Mouse (Mus musculus) intestine, embryonic 15.5 days (tissue): ENCODE measurements around the gene Pus10. TPM values are rescaled to one million over a fixed set of nuclear protein-coding genes. Genes with fewer than 3 reads are reported as not detected.
"Not testable (repeated sequence)": the region's sequence is repeated elsewhere in the genome, so short reads cannot be mapped to it uniquely, and the experiment has no call there.

Source experiments
- ATAC-seq: fragments of 200-750 bp; cut with Nextera tagmentation; 2 replicates; pipeline ENCODE4 v1.8.0; 2017; ENCODE audit warnings: moderate TSS enrichment, moderate library complexity
- H3K27ac ChIP-seq: fragments of 300-500 bp; sonication (generic); 2 replicates; pipeline ENCODE4 v1.5.1; 2015; ENCODE audit warnings: mild to moderate bottlenecking, inconsistent platforms
- H3K27me3 ChIP-seq: fragments of 300-500 bp; sonication (generic); replicated peaks from 2 replicates; pipeline ENCODE4 v1.6.1; 2015; ENCODE audit warnings: inconsistent platforms
- H3K36me3 ChIP-seq: fragments of 300-500 bp; sonication (generic); 2 replicates; pipeline ENCODE4 v1.6.1; 2015; ENCODE audit warnings: inconsistent platforms
- H3K4me1 ChIP-seq: fragments of 300-500 bp; sonication (generic); replicated peaks from 2 replicates; pipeline ENCODE4 v1.6.1; 2015; ENCODE audit warnings: inconsistent platforms
- H3K4me2 ChIP-seq: fragments of 300-500 bp; sonication (generic); replicated peaks from 2 replicates; pipeline ENCODE4 v1.6.1; 2015; ENCODE audit warnings: mild to moderate bottlenecking, inconsistent platforms
- H3K4me3 ChIP-seq: fragments of 300-500 bp; sonication (generic); replicated peaks from 2 replicates; pipeline ENCODE4 v1.5.1; 2015; ENCODE audit warnings: inconsistent platforms
- H3K9ac ChIP-seq: fragments of 300-500 bp; sonication (generic); 2 replicates; pipeline ENCODE4 v1.6.1; 2015; ENCODE audit warnings: inconsistent platforms
- H3K9me3 ChIP-seq: fragments of 300-500 bp; sonication (generic); 2 replicates; pipeline ENCODE4 v1.6.1; 2016; ENCODE audit warnings: inconsistent platforms
- WGBS: fragments of 180-500 bp; shearing (Covaris S2); methylation state at CpG from one replicate; pipeline ENCODE4 v1.1.7; 2015; 5-methylcytosine and 5-hydroxymethylcytosine counted together
- polyA plus RNA-seq: library from polyadenylated mRNA; unstranded; fragments of >200 nt; fragmentation: Nextera tagmentation; extraction: Ambion mirVana; gene quantifications from 2 replicates; pipeline ENCODE4 v1.2.1, GENCODE M21; 2015

Pus10 gene
- polyA plus RNA-seq, 1 experiment from 2014 or later, result 24.2 TPM

DNA sequence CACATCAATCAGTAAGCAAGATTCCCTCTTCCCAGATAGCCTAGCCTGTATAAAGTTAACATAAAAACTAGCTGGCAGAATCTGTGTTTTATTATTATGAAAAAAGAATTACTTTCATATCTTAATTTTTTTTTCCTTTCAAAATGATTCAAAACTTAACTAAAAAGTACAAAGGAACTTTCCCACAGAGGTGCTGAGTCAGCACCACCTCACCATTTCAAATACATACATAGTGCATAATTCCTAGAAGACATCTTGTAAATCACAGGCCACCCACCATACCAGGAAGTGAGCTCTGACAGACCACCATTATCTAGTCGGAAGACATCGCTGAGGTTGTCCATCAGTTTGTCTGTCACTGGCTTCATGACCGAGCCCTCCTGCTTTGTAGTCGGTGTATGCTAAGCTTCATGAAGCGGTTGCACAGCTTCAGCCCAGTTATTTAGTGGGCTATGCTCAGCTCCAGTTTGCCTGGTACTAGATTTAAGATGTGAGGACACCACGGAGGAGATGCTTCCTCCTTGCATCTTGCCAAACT, 69.3 kb downstream of the Pus10 start:
- H3K4me2 ChIP-seq, result no peak overlapping the region
- H3K9me3 ChIP-seq, result no peaks in the 10 kb centered on the region
- no peak overlapping the region for H3K4me3 ChIP-seq
- H3K4me1 ChIP-seq, result no peaks in the 10 kb centered on the region
- 88% methylated on average over 6 of the region's 6 CpGs for WGBS
- no peaks in the 10 kb centered on the region for H3K27me3 ChIP-seq
- no peak for ATAC-seq
- H3K36me3 ChIP-seq, result peaks cover 3% of the 10 kb centered on the region
- H3K9ac ChIP-seq, result no peak overlapping the region
- H3K27ac ChIP-seq, result no peak overlapping the region

DNA sequence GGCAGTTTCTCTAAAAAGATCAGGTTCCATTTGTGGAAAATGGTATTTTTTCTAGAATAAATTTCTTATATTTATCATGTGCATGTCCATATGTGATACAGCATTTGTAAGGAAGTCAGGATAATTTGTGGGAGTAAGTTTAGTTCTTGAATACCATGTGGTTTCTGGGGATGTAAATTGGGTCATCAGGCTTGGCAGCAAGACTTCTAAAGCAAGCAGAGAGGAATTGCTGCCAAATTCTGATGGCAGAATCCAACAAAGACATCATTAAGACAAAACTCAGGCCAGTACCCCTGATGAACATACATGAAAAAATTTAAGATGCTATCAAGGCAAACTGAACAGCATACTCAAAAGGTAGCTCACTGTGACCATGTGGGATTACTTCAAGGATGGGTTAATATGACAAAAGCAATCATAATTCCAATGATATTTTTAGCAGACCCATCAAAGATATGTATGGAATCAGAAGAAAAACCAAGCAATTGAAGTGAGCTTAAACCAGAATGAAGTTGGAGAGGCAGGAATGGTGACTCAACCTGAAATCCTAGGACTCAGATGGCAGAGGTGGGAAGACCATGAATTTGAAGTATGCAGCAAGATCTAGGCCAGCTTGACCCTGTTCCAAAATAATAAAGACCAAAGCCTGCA, 70.5 kb downstream of the Pus10 start:
- peaks cover 3% of the 10 kb centered on the region for H3K36me3 ChIP-seq

DNA sequence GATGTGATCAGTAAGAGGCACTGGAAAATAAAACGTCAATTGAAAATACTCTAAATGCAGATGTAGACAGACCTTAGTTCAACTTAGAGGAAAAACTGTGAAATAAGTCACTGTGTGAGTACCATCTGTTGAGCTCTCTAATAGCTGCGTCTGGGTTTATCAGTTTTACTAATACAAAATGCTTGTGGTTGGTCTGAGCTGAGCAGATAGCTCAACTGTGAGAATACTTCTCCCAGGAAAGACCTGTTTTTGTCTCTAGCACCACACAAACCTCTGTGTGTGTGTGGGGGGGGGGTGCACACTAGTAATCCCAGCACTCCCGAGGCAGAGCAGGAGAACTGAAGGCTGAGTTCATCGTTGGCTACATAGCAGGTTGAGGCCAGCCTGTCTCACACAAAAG, 75.4 kb downstream of the Pus10 start:
- Histone ChIP-seq H3K9ac (no peak overlapping the region), H3K9me3 (no peaks in the 10 kb centered on the region), H3K27ac (no peak overlapping the region), H3K4me1 (no peaks in the 10 kb centered on the region), H3K4me2 (no peak overlapping the region), H3K4me3 (no peak overlapping the region), H3K27me3 (no peaks in the 10 kb centered on the region), H3K36me3 (no peaks in the 10 kb centered on the region)
- ATAC-seq, result no peak
- WGBS, result 80% methylated on average over 4 of the region's 4 CpGs

More for the DNA sequence above, 70.5 kb downstream of the Pus10 start:
- Histone ChIP-seq H3K27me3 (no peaks in the 10 kb centered on the region), H3K4me2 (no peak overlapping the region), H3K9me3 (no peaks in the 10 kb centered on the region), H3K9ac (no peak overlapping the region), H3K4me1 (no peaks in the 10 kb centered on the region), H3K4me3 (no peak overlapping the region), H3K27ac (no peak overlapping the region)
- ATAC-seq, result no peak

DNA sequence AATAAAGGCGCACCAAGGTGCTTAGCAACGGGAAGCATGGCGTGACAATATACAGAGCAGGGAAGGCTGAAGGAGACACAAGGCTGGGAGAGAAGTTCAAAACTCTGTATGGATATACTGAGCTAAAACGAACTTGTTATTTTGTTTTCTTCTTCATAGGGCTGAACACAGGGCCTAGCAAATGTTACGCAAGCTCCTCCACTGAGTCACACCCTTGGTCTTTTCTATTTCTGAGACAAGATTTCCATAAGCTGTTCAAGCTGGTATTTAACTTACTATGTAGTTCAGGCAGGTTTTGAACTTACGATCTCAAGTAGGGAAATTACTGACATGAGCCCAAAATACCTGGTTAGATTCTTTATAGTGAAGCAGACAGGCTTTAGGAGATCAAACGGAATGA, 75.9 kb downstream of the Pus10 start:
- Histone ChIP-seq H3K27me3 (no peaks in the 10 kb centered on the region), H3K4me2 (no peak overlapping the region), H3K27ac (no peak overlapping the region), H3K36me3 (no peaks in the 10 kb centered on the region), H3K4me3 (no peak overlapping the region), H3K9me3 (no peaks in the 10 kb centered on the region), H3K9ac (no peak overlapping the region), H3K4me1 (no peaks in the 10 kb centered on the region)
- 90% methylated on average over 7 of the region's 7 CpGs for WGBS
- ATAC-seq, result no peak

DNA sequence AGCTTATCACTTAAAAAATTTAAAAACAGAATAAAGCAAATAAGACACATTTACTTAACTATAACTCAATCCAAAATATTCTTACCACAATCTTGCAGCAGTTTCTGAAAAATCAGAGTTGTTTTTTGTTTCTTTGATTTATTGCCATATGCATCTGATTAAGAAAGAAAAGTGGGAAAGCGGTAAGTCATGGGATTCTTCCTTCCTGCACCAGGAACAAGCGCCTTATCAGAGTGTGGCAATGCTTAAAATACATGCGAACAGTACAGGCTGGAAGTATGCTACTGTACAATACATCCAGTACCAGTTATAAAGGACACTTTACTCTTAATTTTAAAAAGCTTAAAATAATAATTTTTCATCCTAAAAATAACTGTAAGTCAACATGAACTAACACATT, 78.9 kb downstream of the Pus10 start:
- Histone ChIP-seq H3K27me3 (no peaks in the 10 kb centered on the region), H3K27ac (no peak overlapping the region), H3K4me3 (no peak overlapping the region), H3K9me3 (no peaks in the 10 kb centered on the region), H3K4me1 (no peaks in the 10 kb centered on the region), H3K9ac (no peak overlapping the region), H3K36me3 (no peaks in the 10 kb centered on the region), H3K4me2 (no peak overlapping the region)
- WGBS, result 93% methylated on average over 3 of the region's 3 CpGs
- no peak for ATAC-seq

DNA sequence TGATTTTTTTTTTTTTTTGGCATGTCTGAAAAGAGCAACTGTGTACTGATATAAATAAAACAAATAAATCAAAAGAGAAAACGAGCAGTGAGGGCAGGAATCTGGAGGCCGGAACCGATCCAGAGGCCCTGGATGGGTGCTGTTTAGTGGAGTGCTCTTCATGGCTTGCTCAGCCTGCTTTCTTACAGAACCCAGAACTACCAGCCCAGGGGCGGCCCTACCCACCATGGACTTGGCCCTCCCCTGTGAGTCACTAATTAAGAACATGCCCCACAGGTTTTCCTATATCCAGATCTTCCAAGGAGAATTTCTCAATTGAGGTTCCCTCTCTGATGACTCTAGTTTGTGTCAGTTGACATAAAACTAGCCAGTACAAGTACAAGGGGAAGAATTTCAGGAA, 80.6 kb downstream of the Pus10 start:
- ATAC-seq, result 0 out of 2 replicates have a peak, but pooled peaks have one; percentile 49
- no peaks in the 10 kb centered on the region for H3K36me3 ChIP-seq
- H3K4me1 ChIP-seq, result no peaks in the 10 kb centered on the region
- H3K4me2 ChIP-seq, result no peak overlapping the region
- no peak overlapping the region for H3K27ac ChIP-seq
- no peak overlapping the region for H3K9ac ChIP-seq
- H3K4me3 ChIP-seq, result no peak overlapping the region
- H3K9me3 ChIP-seq, result no peaks in the 10 kb centered on the region
- H3K27me3 ChIP-seq, result no peaks in the 10 kb centered on the region
- whole genome bisulfite sequencing, result 80% methylated on average over 4 of the region's 4 CpGs

DNA sequence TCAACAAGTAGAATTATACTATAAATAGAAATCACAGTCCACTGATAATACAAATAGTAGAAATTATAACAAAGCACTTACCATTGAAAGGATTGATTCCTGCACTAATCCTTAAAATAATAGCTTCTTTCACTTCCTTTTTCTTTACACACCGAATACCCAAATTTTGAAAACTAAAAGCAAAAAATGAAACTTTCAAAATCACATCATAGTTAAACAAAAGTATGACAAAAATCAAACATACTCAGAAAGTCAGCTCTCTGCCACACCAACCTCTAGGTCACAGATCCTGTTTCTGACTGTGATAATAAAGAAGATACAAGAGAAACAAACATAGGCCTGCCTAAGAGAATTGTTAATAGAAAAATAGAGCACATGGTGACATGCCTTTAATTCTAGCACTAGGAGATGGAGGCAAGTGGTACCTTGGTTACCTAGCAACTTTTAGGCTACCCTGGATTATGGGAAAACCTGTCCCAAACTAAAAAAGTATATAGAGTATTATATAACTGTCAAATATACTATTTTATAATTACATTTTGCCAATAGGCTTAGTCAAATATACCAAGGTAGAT, 87.7 kb downstream of the Pus10 start:
- no peaks in the 10 kb centered on the region for H3K27me3 ChIP-seq
- no peak overlapping the region for H3K27ac ChIP-seq
- H3K9me3 ChIP-seq, result no peaks in the 10 kb centered on the region
- WGBS, result 92% methylated on average over 1 of the region's 1 CpGs
- no peaks in the 10 kb centered on the region for H3K36me3 ChIP-seq
- no peak overlapping the region for H3K9ac ChIP-seq
- no peak overlapping the region for H3K4me2 ChIP-seq
- H3K4me1 ChIP-seq, result no peaks in the 10 kb centered on the region
- H3K4me3 ChIP-seq, result no peak overlapping the region
- no peak for ATAC-seq

DNA sequence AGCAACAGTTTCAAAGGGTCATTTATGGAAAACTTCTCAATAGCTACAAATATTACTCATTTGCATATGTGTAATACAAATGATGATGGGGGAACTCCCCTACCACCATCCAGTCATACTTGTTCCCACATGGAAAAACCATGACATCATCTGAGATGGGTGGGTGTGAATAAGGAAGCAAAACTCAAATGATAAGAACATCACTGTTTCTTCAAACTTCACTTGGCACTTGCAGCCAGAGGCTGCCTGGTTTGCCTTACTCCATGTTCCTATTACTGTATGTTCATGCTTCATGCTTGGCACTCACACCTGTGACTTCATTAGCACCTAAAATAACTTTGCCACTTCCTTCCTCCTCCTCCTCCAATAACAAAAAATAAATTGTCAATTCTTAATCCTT, 88.9 kb downstream of the Pus10 start:
- Histone ChIP-seq H3K4me1 (no peaks in the 10 kb centered on the region), H3K4me3 (no peak overlapping the region), H3K27me3 (no peaks in the 10 kb centered on the region), H3K27ac (no peak overlapping the region), H3K9me3 (no peaks in the 10 kb centered on the region), H3K36me3 (no peaks in the 10 kb centered on the region), H3K4me2 (no peak overlapping the region), H3K9ac (no peak overlapping the region)
- no peak for ATAC-seq

DNA sequence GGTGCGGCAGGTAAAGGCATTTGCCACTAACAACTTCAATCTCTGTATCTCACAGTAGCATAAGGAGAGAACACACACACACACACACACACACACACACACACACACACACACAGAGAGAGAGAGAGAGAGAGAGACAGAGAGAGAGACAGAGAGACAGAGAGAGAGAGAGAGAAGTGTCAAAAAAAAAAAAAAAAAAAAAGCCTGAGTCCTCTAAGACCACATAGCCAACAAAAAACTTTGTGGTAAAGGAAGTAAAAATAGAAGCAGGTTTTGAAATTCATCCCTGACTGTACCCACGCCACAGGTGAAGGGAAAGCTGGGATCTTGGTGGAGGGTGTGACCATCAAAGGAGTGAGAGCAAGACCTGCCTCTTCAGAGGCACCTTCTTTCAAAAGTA, 92.7 kb downstream of the Pus10 start:
- Histone ChIP-seq H3K27me3 (no peaks in the 10 kb centered on the region), H3K9me3 (no peaks in the 10 kb centered on the region), H3K4me3 (no peak overlapping the region), H3K36me3 (no peaks in the 10 kb centered on the region), H3K27ac (no peak overlapping the region), H3K4me2 (no peak overlapping the region), H3K9ac (no peak overlapping the region), H3K4me1 (no peaks in the 10 kb centered on the region)
- ATAC-seq, result no peak
- WGBS, result 82% methylated on average over 2 of the region's 2 CpGs

DNA sequence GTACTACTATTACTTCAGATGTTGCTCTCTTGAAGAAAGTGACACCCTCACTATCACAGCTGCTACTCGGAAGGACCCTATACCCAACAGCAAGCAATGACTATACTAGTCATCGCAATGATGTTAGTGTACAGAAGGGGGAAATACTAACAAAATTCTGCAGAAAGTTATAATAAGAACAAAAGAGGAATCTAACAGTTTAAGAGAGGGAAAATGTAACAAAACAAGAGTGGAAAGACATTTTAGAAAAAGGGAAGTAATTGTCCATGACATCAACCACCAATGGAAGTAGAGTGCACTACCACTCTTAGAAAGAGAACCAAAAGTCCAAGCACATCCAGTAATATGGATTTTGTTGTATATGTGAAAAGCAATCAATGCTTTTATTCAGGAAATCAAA, 97.2 kb downstream of the Pus10 start:
- Histone ChIP-seq H3K27ac (no peak overlapping the region), H3K36me3 (no peaks in the 10 kb centered on the region), H3K4me2 (no peak overlapping the region), H3K4me3 (no peak overlapping the region), H3K27me3 (no peaks in the 10 kb centered on the region), H3K9me3 (no peaks in the 10 kb centered on the region), H3K9ac (no peak overlapping the region), H3K4me1 (no peaks in the 10 kb centered on the region)
- WGBS, result 90% methylated on average over 2 of the region's 2 CpGs
- ATAC-seq, result no peak

DNA sequence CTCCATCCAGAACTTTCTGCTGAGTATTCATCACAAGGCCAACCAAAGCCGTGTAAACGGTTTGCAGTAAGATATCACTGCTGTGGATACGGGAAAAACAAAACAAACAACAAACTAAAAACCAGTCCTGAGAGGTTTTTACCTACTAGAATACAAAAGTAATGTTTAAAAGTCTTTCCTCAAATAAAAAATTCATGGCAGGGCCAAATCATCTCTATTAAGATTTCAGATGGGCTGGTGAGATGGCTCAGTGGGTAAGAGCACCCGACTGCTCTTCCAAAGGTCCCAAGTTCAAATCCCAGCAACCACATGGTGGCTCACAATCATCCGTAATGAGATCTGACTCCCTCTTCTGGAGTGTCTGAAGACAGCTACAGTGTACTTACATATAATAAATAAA, 101.9 kb downstream of the Pus10 start:
- H3K27ac ChIP-seq, H3K27me3 ChIP-seq, H3K4me1 ChIP-seq, H3K36me3 ChIP-seq, H3K4me2 ChIP-seq, ATAC-seq, H3K9ac ChIP-seq, H3K9me3 ChIP-seq, H3K4me3 ChIP-seq: not testable (repeated sequence)
- WGBS, result 88% methylated on average over 5 of the region's 5 CpGs

DNA sequence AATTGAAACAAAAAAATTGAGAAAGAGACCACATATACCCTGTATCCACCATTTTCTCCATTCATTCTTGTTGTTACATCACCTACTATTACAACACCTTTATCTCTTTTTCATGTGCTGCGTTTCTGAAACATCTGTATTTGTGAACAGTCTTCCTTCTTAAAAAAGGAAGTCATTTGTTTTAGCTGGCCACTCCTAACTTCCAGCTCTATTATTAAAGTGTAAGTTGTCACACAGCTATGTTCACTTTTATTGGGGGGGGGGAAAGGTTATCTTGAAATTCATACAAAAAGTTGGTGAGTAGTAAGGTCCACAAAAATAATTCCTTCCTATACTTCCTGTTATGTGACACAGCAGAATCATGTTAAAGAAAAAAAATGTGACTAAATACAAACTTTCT, 102.5 kb downstream of the Pus10 start:
- H3K4me2 ChIP-seq, result no peak overlapping the region
- H3K4me3 ChIP-seq, result no peak overlapping the region
- no peaks in the 10 kb centered on the region for H3K4me1 ChIP-seq
- H3K9ac ChIP-seq, result no peak overlapping the region
- H3K36me3 ChIP-seq, result no peaks in the 10 kb centered on the region
- no peak overlapping the region for H3K27ac ChIP-seq
- WGBS, result 60% methylated on average over 1 of the region's 1 CpGs
- H3K9me3 ChIP-seq, result no peaks in the 10 kb centered on the region
- H3K27me3 ChIP-seq, result no peaks in the 10 kb centered on the region
- ATAC-seq, result no peak

DNA sequence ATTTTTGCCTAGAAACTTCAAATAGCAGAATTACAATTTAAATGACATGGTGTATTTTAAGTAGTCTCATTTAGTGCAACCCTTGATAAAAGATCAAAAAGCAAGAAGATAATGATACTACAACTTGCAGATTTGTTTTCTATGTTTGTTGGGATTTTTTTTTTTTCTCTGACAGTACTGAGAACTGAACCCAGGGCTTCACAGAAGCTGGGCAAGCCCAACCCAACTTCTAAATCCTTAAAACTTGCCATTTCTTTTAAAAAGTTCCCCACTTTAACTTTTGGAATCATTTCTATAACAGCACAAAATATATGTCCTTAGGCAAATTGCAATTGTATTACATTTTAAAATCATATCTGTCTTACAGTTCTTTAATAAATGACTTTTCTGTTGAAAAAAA, 103.6 kb downstream of the Pus10 start:
- Histone ChIP-seq H3K4me2 (no peak overlapping the region), H3K36me3 (no peaks in the 10 kb centered on the region), H3K27me3 (no peaks in the 10 kb centered on the region), H3K9me3 (no peaks in the 10 kb centered on the region), H3K9ac (no peak overlapping the region), H3K4me3 (no peak overlapping the region), H3K4me1 (no peaks in the 10 kb centered on the region), H3K27ac (no peak overlapping the region)
- no peak for ATAC-seq
